Mouse (Mus musculus): ENCODE measurements at regions not wholly inside any gene's neighbourhood (a gene's known extent, or its start where the extent isn't known, plus 50 kb on each side); places are given as distances from the start of the nearest gene placed in this dataset.

GRCm38 (mm10) chr4:150745529-150746429 is 93.8 kb upstream of the Slc45a1 start:
- Histone ChIP-seq H3K27me3 (replicated peaks; ENCODE audit: insufficient read depth, low read length) (no peaks in the 10 kb centered on the region), H3K4me3 (ENCODE audit: low read depth, low read length) (no peak overlapping the region), H3K9me3 (ENCODE audit: low read length) (no peaks in the 10 kb centered on the region), H3K4me2 (replicated peaks; ENCODE audit: low read depth, low read length) (no peak overlapping the region), H3K9ac (replicated peaks; ENCODE audit: low read depth) (no peak overlapping the region), H3K36me3 (ENCODE audit: insufficient read depth, low read length) (no peaks in the 10 kb centered on the region), H3K27ac (ENCODE audit: low read length) (peak overlapping the region; percentile 64), H3K4me1 (ENCODE audit: insufficient read depth, low read depth, low read length) (peaks cover 9% of the 10 kb centered on the region; the same call in 1 of the 2 replicates)
- WGBS: 31% methylated on average over 7 of the region's 7 CpGs
- ATAC-seq (peak; percentile 63), DNase-seq (ENCODE audit: low spot score) (peak; percentile 94)
- TF ChIP-seq EP300 (IDR thresholded peaks at IDR 0.05): peak; percentile 72
- TF ChIP-seq CTCF (IDR thresholded peaks at IDR 0.05): no peak

DNA sequence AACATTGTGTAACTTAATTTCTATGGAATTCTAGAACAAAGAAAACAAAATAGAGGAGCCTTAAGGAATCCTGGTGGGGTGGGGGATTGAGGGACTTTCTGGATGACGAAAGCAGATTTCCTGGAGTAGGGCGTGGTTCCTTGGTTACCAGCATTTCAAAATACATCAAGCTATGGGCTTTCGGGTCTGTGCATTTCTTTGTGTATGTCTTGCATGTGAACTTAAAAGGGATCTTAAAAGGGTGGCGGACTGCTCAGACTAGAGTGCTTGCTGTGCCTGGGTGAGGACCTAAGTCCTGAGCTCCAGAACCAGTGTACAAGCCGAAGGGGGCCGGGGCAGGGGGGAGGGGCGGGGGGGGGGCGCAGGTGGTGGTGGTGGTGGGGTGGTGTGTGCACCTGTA is 91.5 kb upstream of the Slc45a1 start:
- Histone ChIP-seq H3K4me1 (ENCODE audit: insufficient read depth, low read depth, low read length) (peaks cover 12% of the 10 kb centered on the region; the same call in 1 of the 2 replicates), H3K27ac (ENCODE audit: low read length) (peak overlapping the region; percentile 63), H3K36me3 (ENCODE audit: insufficient read depth, low read length) (no peaks in the 10 kb centered on the region), H3K4me2 (replicated peaks; ENCODE audit: low read depth, low read length) (no peak overlapping the region), H3K9ac (replicated peaks; ENCODE audit: low read depth) (no peak overlapping the region), H3K4me3 (ENCODE audit: low read depth, low read length) (no peak overlapping the region), H3K27me3 (replicated peaks; ENCODE audit: insufficient read depth, low read length) (no peaks in the 10 kb centered on the region), H3K9me3 (ENCODE audit: low read length) (no peaks in the 10 kb centered on the region)
- 29% methylated on average over 5 of the region's 8 CpGs for WGBS
- DNase-seq (ENCODE audit: low spot score) (peak; percentile 88), ATAC-seq (peak; percentile 20)
- TF ChIP-seq CTCF (IDR thresholded peaks at IDR 0.05) (no peak), EP300 (IDR thresholded peaks at IDR 0.05) (0 out of 2 replicates have a peak, but pooled peaks have one; percentile 70)

DNA sequence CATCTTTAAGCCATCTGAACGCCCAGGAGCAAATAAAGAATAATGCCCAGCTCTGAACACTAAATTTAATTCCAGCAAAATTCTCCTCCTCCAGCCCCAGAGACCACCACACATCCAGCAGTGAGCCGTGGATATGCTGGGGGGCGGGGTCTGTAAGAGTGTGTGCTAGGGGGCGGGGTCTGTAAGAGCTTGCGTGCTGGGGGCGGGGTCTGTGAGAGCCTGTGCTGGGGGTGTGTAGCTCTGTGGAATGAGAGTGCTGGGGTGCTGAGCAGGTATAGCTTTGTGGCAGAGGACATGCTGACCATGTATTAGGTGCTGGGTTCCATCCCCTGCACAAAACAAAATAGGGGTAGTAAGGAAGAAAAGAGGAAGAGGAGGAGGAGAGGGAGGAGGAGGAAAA is 91.1 kb upstream of the Slc45a1 start:
- peak overlapping the region; percentile 63 for H3K27ac ChIP-seq (ENCODE audit: low read length)
- no peak overlapping the region for H3K9ac ChIP-seq (replicated peaks; ENCODE audit: low read depth)
- WGBS: 23% methylated on average over 6 of the region's 6 CpGs
- ATAC-seq (peak; percentile 61), DNase-seq (ENCODE audit: low spot score) (peak; percentile 90)
- H3K27me3 ChIP-seq (replicated peaks; ENCODE audit: insufficient read depth, low read length): no peaks in the 10 kb centered on the region
- no peak overlapping the region for H3K4me2 ChIP-seq (replicated peaks; ENCODE audit: low read depth, low read length)
- H3K4me3 ChIP-seq (ENCODE audit: low read depth, low read length): no peak overlapping the region
- TF ChIP-seq EP300 (IDR thresholded peaks at IDR 0.05): no peak
- TF ChIP-seq CTCF (IDR thresholded peaks at IDR 0.05): no peak
- peaks cover 12% of the 10 kb centered on the region; the same call in 1 of the 2 replicates for H3K4me1 ChIP-seq (ENCODE audit: insufficient read depth, low read depth, low read length)
- H3K36me3 ChIP-seq (ENCODE audit: insufficient read depth, low read length): no peaks in the 10 kb centered on the region
- no peaks in the 10 kb centered on the region for H3K9me3 ChIP-seq (ENCODE audit: low read length)

DNA sequence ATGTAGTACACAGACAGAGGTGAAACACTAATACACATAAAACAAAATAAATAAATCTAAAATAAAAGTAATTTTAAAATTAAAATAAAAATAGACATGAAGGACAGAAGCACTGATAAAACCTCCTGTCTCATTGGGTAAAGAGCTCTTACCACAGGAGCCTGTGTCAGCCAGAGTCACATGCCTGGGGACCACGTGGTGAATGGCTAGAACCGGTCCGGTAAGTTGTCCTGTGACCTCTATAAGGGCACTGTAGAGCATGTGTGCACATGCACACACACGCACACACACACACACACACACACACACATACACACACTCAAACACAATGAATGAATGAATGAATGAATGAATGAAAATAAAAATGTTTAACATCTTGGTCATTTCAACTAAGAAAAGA is 89.8 kb upstream of the Slc45a1 start:
- ATAC-seq (no peak), DNase-seq (ENCODE audit: low spot score) (peak; percentile 60)
- Histone ChIP-seq H3K36me3 (ENCODE audit: insufficient read depth, low read length) (no peaks in the 10 kb centered on the region), H3K4me2 (replicated peaks; ENCODE audit: low read depth, low read length) (no peak overlapping the region), H3K9ac (replicated peaks; ENCODE audit: low read depth) (no peak overlapping the region), H3K27ac (ENCODE audit: low read length) (peak overlapping the region; percentile 90; the same call in 1 of the 2 replicates), H3K27me3 (replicated peaks; ENCODE audit: insufficient read depth, low read length) (no peaks in the 10 kb centered on the region), H3K4me3 (ENCODE audit: low read depth, low read length) (no peak overlapping the region), H3K4me1 (ENCODE audit: insufficient read depth, low read depth, low read length) (peaks cover 12% of the 10 kb centered on the region; the same call in 1 of the 2 replicates), H3K9me3 (ENCODE audit: low read length) (no peaks in the 10 kb centered on the region)
- TF ChIP-seq EP300 (IDR thresholded peaks at IDR 0.05) (peak; percentile 52; the same call in 1 of the 2 replicates), CTCF (IDR thresholded peaks at IDR 0.05) (no peak)
- WGBS: 62% methylated on average over 4 of the region's 4 CpGs

DNA sequence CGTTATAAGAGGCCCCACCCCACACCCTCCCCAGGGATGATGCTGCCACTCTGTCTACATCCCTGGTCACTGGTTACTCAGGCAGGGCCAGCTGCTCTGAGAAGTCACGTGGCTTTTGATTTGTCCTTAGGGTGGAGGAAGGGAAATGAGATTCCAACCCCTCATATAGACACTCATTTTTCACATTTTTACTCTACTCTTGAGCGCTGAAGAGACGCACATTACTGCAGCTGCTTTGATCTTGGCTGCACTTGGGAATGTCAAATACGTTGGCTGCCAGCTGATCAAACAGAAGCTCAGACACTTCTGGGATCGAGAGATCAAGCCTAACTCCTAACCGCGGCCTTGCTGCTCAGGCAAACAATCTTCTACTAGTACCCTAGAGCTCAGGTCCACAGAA is 88.2 kb upstream of the Slc45a1 start:
- no peaks in the 10 kb centered on the region for H3K9me3 ChIP-seq (ENCODE audit: low read length)

GRCm38 (mm10) chr4:150738736-150739135 is 86.8 kb upstream of the Slc45a1 start:
- Histone ChIP-seq H3K9me3 (ENCODE audit: low read length) (no peaks in the 10 kb centered on the region), H3K4me1 (ENCODE audit: insufficient read depth, low read depth, low read length) (peaks cover 4% of the 10 kb centered on the region; the same call in 1 of the 2 replicates), H3K36me3 (ENCODE audit: insufficient read depth, low read length) (no peaks in the 10 kb centered on the region), H3K4me2 (replicated peaks; ENCODE audit: low read depth, low read length) (no peak overlapping the region), H3K4me3 (ENCODE audit: low read depth, low read length) (no peak overlapping the region), H3K27me3 (replicated peaks; ENCODE audit: insufficient read depth, low read length) (no peaks in the 10 kb centered on the region), H3K9ac (replicated peaks; ENCODE audit: low read depth) (no peak overlapping the region), H3K27ac (ENCODE audit: low read length) (no peak overlapping the region)
- DNase-seq (ENCODE audit: low spot score): no peak
- TF ChIP-seq EP300 (IDR thresholded peaks at IDR 0.05): no peak
- no peak for TF ChIP-seq CTCF (IDR thresholded peaks at IDR 0.05)
- 87% methylated on average over 9 of the region's 9 CpGs for WGBS
- ATAC-seq: no peak

More for the DNA sequence above, 88.2 kb upstream of the Slc45a1 start:
- peak; percentile 95 for DNase-seq (ENCODE audit: low spot score)
- Histone ChIP-seq H3K4me3 (ENCODE audit: low read depth, low read length) (no peak overlapping the region), H3K4me2 (replicated peaks; ENCODE audit: low read depth, low read length) (no peak overlapping the region), H3K36me3 (ENCODE audit: insufficient read depth, low read length) (no peaks in the 10 kb centered on the region), H3K4me1 (ENCODE audit: insufficient read depth, low read depth, low read length) (peaks cover 4% of the 10 kb centered on the region; the same call in 1 of the 2 replicates), H3K27ac (ENCODE audit: low read length) (peak overlapping the region; percentile 90), H3K27me3 (replicated peaks; ENCODE audit: insufficient read depth, low read length) (no peaks in the 10 kb centered on the region), H3K9ac (replicated peaks; ENCODE audit: low read depth) (no peak overlapping the region)
- TF ChIP-seq EP300 (IDR thresholded peaks at IDR 0.05) (peak; percentile 100), CTCF (IDR thresholded peaks at IDR 0.05) (no peak)
- ATAC-seq: peak; percentile 90
- 16% methylated on average over 8 of the region's 8 CpGs for WGBS

Data from lung, postnatal 0 days (tissue).